ENCODE assay signal across 24 mouse cellular contexts in genomic region chr17:31868076-31868475, GRCm38 (mm10). TPM values are rescaled to one million over a fixed set of nuclear protein-coding genes. Genes with fewer than 3 reads are reported as not detected.
DNase-seq lines count a peak whose midpoint lies in the region; ATAC-seq and TF ChIP-seq lines count a peak whose summit lies in the region.
"Had no signal": no experiment of that assay in that cellular context is flagged by ENCODE, and none has a peak within 500 bp of the region (broad histone marks: within the 10 kb centered on the region; RNA-seq: fewer than 3 reads in every experiment).

No protein-coding gene starts in this region.

- H3K36me3 ChIP-seq in intestine, embryonic 16.5 days (ENCODE audit: control insufficient read depth, insufficient read depth, low read length), result no peaks in the 10 kb centered on the region
- no peaks in the 10 kb centered on the region for H3K36me3 ChIP-seq in stomach, embryonic 16.5 days (ENCODE audit: control insufficient read depth, insufficient read depth, low read length)
- no peaks in the 10 kb centered on the region for H3K36me3 ChIP-seq in limb, embryonic 10.5 days
- H3K36me3 ChIP-seq: embryonic facial prominence, embryonic 10.5 days; forebrain, embryonic 15.5 days; heart, embryonic 10.5 days; limb, embryonic 12.5 days had no signal

- WGBS in intestine, embryonic 16.5 days, result 71% methylated on average over 4 of the region's 4 CpGs
- WGBS in stomach, embryonic 16.5 days, result 75% methylated on average over 4 of the region's 4 CpGs
- 86% methylated on average over 4 of the region's 4 CpGs for WGBS in limb, embryonic 10.5 days

- no peak overlapping the region for H3K4me3 ChIP-seq in gastrocnemius, adult 2 months
- H3K4me3 ChIP-seq in intestine, embryonic 16.5 days (ENCODE audit: low read length), result no peak overlapping the region
- H3K4me3 ChIP-seq in stomach, embryonic 16.5 days (replicated peaks; ENCODE audit: low read length), result no peak overlapping the region
- no peak overlapping the region for H3K4me3 ChIP-seq in limb, embryonic 10.5 days
- H3K4me3 ChIP-seq: embryonic facial prominence, embryonic 10.5 days; forebrain, embryonic 15.5 days; heart, embryonic 10.5 days; layer of hippocampus, adult 2 months; limb, embryonic 12.5 days had no signal

- ATAC-seq in intestine, embryonic 16.5 days, result peak; percentile 27; the same call in 1 of the 2 replicates
- ATAC-seq in stomach, embryonic 16.5 days (ENCODE audit: insufficient read depth, low FRiP score), result peak; percentile 45
- ATAC-seq: forebrain, embryonic 15.5 days; hindbrain, postnatal 0 days; liver, postnatal 0 days; lung, postnatal 0 days had no signal

- no peak overlapping the region for H3K4me2 ChIP-seq in intestine, embryonic 16.5 days (ENCODE audit: low read depth, low read length)
- H3K4me2 ChIP-seq in stomach, embryonic 16.5 days (ENCODE audit: low read depth, low read length), result no peak overlapping the region
- H3K4me2 ChIP-seq: forebrain, embryonic 15.5 days; limb, embryonic 12.5 days; liver, embryonic 11.5 days had no signal

- H3K9me3 ChIP-seq in intestine, embryonic 16.5 days (ENCODE audit: control insufficient read depth, low read length), result no peaks in the 10 kb centered on the region
- H3K9me3 ChIP-seq in stomach, embryonic 16.5 days (replicated peaks; ENCODE audit: control insufficient read depth, low read length), result no peaks in the 10 kb centered on the region
- no peaks in the 10 kb centered on the region for H3K9me3 ChIP-seq in limb, embryonic 10.5 days (replicated peaks)
- H3K9me3 ChIP-seq: embryonic facial prominence, embryonic 10.5 days; forebrain, embryonic 15.5 days; heart, embryonic 10.5 days; limb, embryonic 12.5 days had no signal

- intact Hi-C loops in gastrocnemius, adult 2 months (cut with DNase I), result no loop called here

- no peaks in the 10 kb centered on the region for H3K27me3 ChIP-seq in intestine, embryonic 16.5 days (replicated peaks; ENCODE audit: control insufficient read depth, insufficient read depth, low read length)
- H3K27me3 ChIP-seq in stomach, embryonic 16.5 days (ENCODE audit: control insufficient read depth, insufficient read depth, low read length), result no peaks in the 10 kb centered on the region
- no peaks in the 10 kb centered on the region for H3K27me3 ChIP-seq in limb, embryonic 10.5 days (ENCODE audit: low read depth, poor library complexity, severe bottlenecking)
- H3K27me3 ChIP-seq: forebrain, embryonic 15.5 days; limb, embryonic 12.5 days had no signal

- H3K9ac ChIP-seq in intestine, embryonic 16.5 days (ENCODE audit: low read depth, low read length), result no peak overlapping the region
- no peak overlapping the region for H3K9ac ChIP-seq in stomach, embryonic 16.5 days (ENCODE audit: low read length)
- H3K9ac ChIP-seq: forebrain, embryonic 15.5 days; limb, embryonic 12.5 days; liver, postnatal 0 days had no signal

- peaks cover 19% of the 10 kb centered on the region for H3K4me1 ChIP-seq in intestine, embryonic 16.5 days (ENCODE audit: control insufficient read depth, insufficient read depth, low read length)
- peaks cover 17% of the 10 kb centered on the region for H3K4me1 ChIP-seq in stomach, embryonic 16.5 days (ENCODE audit: control insufficient read depth, insufficient read depth, low read length)
- peaks cover 29% of the 10 kb centered on the region for H3K4me1 ChIP-seq in limb, embryonic 10.5 days
- H3K4me1 ChIP-seq: forebrain, embryonic 15.5 days had no signal

- TF ChIP-seq CTCF in gastrocnemius, adult 2 months (IDR thresholded peaks at IDR 0.05), result no peak

- peak; percentile 2 for DNase-seq in gastrocnemius, postnatal 25 days
- DNase-seq in gastrocnemius, adult 2 months, result no peak
- DNase-seq in ovary, postnatal 36 days (ENCODE audit: low spot score), result peak; percentile 1
- no peak for DNase-seq in ovary, postnatal 14 days (ENCODE audit: low spot score)
- DNase-seq in limb, embryonic 10.5 days (ENCODE audit: low spot score), result no peak
- DNase-seq: adrenal gland, adult 2 months; B cell, adult 2 months; cerebellum, adult 11 months; cerebellum, adult 9-11 months; kidney, adult 2 months; kidney, postnatal 14 days; liver, postnatal 0 days; thymus, postnatal 25 days had no signal

- no peak overlapping the region for H3K27ac ChIP-seq in gastrocnemius, adult 2 months
- no peak overlapping the region for H3K27ac ChIP-seq in intestine, embryonic 16.5 days (ENCODE audit: low read length)
- no peak overlapping the region for H3K27ac ChIP-seq in stomach, embryonic 16.5 days (ENCODE audit: low read length)
- no peak overlapping the region for H3K27ac ChIP-seq in limb, embryonic 10.5 days
- H3K27ac ChIP-seq: embryonic facial prominence, embryonic 10.5 days; forebrain, embryonic 15.5 days; heart, embryonic 10.5 days; hindbrain, postnatal 0 days; layer of hippocampus, adult 2 months; limb, embryonic 12.5 days; macrophage had no signal

RNA-seq across cellular contexts. Expression of gene Sik1, which starts 12.5 kb away (rescaled TPM):
- total RNA-seq in gastrocnemius, postnatal 25 days (2021), result 10 to 100 TPM; 17.2 to 19.6 TPM
- total RNA-seq in gastrocnemius, adult 2 months (2021), result 10 to 100 TPM; 13.4 to 58.6 TPM
- 5.7 and 5.8 TPM in 2 replicates for polyA plus RNA-seq in intestine, embryonic 16.5 days (2015; fragmentation: Nextera tagmentation; extraction: Ambion mirVana)
- 18.4 and 20.2 TPM in 2 replicates for polyA plus RNA-seq in stomach, embryonic 16.5 days (2015; fragmentation: Nextera tagmentation; extraction: Ambion mirVana)
- 10.3 and 13.4 TPM in 2 replicates for polyA plus RNA-seq in limb, embryonic 10.5 days (2016; fragmentation: Nextera tagmentation; extraction: Ambion mirVana)

Comparison
In these comparisons a context has a peak if more than half of its experiments do, and no peak if none do; other contexts are left out.
1. DNase-seq: peak in gastrocnemius, postnatal 25 days (single experiment) and ovary, postnatal 36 days (single experiment); none in gastrocnemius, adult 2 months (single experiment), ovary, postnatal 14 days (single experiment) and limb, embryonic 10.5 days (single experiment).